Mouse (Mus musculus) limb, embryonic 13.5 days (tissue): ENCODE results near the gene Rplp0. TPM values are rescaled to one million over a fixed set of nuclear protein-coding genes. Genes with fewer than 3 reads are reported as not detected.

Source experiments
- ATAC-seq: fragments of 200-750 bp; cut with Nextera tagmentation; 2 replicates; pipeline ENCODE4 v1.8.0; 2017; ENCODE audit warnings: low read depth, moderate number of reproducible peaks, moderate TSS enrichment; ENCODE audit not compliant: low FRiP score
- H3K27ac ChIP-seq: fragments of 300-500 bp; sonication (generic); 2 replicates; pipeline ENCODE4 v1.5.1; 2015; ENCODE audit warnings: inconsistent platforms, mild to moderate bottlenecking, moderate library complexity
- H3K27me3 ChIP-seq: fragments of 300-500 bp; sonication (generic); 2 replicates; pipeline ENCODE4 v1.6.1; 2015; ENCODE audit warnings: mild to moderate bottlenecking, inconsistent platforms
- H3K36me3 ChIP-seq: fragments of 300-500 bp; sonication (generic); 2 replicates; pipeline ENCODE4 v1.6.1; 2015; ENCODE audit warnings: inconsistent platforms, mild to moderate bottlenecking, moderate library complexity
- H3K4me1 ChIP-seq: fragments of 300-500 bp; sonication (generic); 2 replicates; pipeline ENCODE4 v1.6.1; 2015; ENCODE audit warnings: inconsistent platforms
- H3K4me2 ChIP-seq: fragments of 300-500 bp; sonication (generic); replicated peaks from 2 replicates; pipeline ENCODE4 v1.6.1; 2015; ENCODE audit warnings: inconsistent platforms, mild to moderate bottlenecking, moderate library complexity
- H3K4me3 ChIP-seq: fragments of 300-500 bp; sonication (generic); 2 replicates; pipeline ENCODE4 v1.5.1; 2015; ENCODE audit warnings: moderate library complexity, mild to moderate bottlenecking, inconsistent platforms
- H3K9ac ChIP-seq: fragments of 300-500 bp; sonication (generic); 2 replicates; pipeline ENCODE4 v1.6.1; 2015; ENCODE audit warnings: mild to moderate bottlenecking, inconsistent platforms
- H3K9me3 ChIP-seq: fragments of 300-500 bp; sonication (generic); 2 replicates; pipeline ENCODE4 v1.6.1; 2016; ENCODE audit warnings: inconsistent platforms
- WGBS: fragments of 180-500 bp; shearing (Covaris S2); methylation state at CpG from one replicate; pipeline ENCODE4 v1.1.7; 2015; 5-methylcytosine and 5-hydroxymethylcytosine counted together
- polyA plus RNA-seq: library from polyadenylated mRNA; unstranded; fragments of >200 nt; fragmentation: Nextera tagmentation; extraction: Ambion mirVana; gene quantifications from 2 replicates; pipeline ENCODE4 v1.2.1, GENCODE M21; 2015

The Rplp0 gene
- polyA plus RNA-seq, 1 experiment from 2014 or later = 1,459 TPM

DNA sequence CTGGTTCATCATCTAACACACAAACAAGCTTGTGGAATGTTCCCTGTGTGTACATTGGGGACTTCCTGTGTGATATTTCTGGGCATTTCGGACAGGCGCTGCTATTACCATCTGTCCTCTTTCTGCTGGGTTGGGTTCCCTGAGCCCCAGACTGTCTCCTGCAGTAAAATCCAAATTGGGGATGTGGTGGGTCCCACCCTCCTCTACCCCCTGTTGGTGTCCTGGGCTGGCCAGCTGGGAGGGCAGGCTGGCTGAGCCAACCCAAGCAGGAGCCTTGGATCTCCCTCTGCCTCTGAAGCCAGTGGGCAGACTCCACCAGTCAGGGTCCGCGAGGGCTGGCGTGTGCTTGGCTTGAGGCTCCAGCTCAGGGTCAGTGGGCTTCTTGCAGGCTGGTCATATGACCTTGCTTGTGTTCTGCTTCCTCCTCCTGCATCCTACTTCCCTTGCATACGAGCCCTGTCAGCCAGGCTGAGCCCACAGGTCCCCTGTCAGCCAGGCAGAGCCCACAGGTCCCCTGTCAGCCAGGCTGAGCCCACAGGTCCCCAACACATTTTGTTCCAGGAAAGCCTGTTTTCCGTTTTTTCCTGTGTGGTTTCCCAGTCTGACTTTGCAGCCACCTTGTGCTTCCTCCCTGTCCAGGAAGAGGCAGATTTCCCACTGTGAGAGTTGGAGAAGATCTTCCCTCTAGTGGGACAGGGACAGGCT lies 29.4 kb upstream of the Rplp0 start:
- Histone ChIP-seq H3K27me3 (no peaks in the 10 kb centered on the region), H3K9me3 (no peaks in the 10 kb centered on the region), H3K4me3 (no peak overlapping the region), H3K4me2 (peak overlapping the region; percentile 20), H3K27ac (peak overlapping the region; percentile 89), H3K4me1 (peaks cover 84% of the 10 kb centered on the region), H3K9ac (0 out of 2 replicates have a peak overlapping the region, but pooled peaks have one; percentile 43), H3K36me3 (0 out of 2 replicates have a peak, but pooled peaks cover 4% of the 10 kb centered on the region)
- 51% methylated on average over 7 of the region's 7 CpGs for WGBS
- no peak for ATAC-seq

DNA sequence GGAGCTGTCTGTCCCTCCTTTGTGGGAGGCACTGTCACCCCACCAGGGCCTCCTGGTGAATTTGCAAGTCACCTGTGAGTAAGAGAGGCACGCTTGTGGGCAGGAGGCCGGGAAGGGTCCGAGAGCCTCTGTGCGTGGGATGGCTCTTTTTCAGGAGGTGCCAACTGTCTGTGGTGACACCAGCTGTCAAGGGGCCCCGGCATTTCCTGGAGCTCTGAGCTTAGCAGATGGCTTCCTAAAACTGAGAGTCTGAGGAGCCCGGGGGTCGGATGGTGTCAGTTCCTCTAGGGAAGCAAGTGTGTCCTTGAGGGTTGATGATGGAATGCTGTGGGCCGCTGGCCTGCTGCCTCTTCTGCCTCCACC lies 28.8 kb upstream of the Rplp0 start:
- 0 out of 2 replicates have a peak overlapping the region, but pooled peaks have one; percentile 43 for H3K9ac ChIP-seq

DNA sequence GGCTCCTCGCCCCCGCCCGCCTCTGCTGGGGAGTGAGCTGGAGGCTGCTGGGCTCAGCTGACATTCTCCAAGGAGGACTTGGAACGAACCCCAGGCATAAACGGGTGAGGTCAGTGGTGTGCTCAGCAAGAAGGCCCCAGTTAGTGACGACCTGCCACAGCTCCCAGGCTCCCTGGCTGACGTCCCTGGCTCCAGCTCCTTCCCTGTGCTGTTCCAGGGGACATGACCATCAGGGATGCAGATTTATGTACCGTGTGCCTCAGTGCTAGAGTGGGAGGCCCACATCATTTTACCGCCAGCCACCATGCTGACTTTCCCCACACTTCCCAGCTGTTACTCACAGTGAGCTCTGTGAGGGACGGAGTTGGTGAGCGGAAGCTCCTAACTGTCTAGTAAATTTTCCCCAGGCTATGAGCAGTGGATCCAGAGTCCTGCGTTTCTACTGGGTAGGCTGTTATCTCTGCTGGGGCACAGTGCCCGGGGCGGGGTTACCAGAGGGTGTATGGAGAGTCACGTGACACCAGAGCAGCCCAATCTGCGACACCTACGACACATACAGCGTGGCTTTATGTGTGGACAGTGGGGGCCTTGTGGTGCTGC lies 27.5 kb upstream of the Rplp0 start:
- H3K27ac ChIP-seq = peak overlapping the region; percentile 89

More for the DNA sequence above, 28.8 kb upstream of the Rplp0 start:
- WGBS = 56% methylated on average over 8 of the region's 8 CpGs
- peak overlapping the region; percentile 20 for H3K4me2 ChIP-seq
- no peaks in the 10 kb centered on the region for H3K27me3 ChIP-seq
- H3K9me3 ChIP-seq = no peaks in the 10 kb centered on the region
- no peak overlapping the region for H3K4me3 ChIP-seq
- peak overlapping the region; percentile 89 for H3K27ac ChIP-seq
- no peak for ATAC-seq
- peaks cover 84% of the 10 kb centered on the region for H3K4me1 ChIP-seq
- 0 out of 2 replicates have a peak, but pooled peaks cover 4% of the 10 kb centered on the region for H3K36me3 ChIP-seq

DNA sequence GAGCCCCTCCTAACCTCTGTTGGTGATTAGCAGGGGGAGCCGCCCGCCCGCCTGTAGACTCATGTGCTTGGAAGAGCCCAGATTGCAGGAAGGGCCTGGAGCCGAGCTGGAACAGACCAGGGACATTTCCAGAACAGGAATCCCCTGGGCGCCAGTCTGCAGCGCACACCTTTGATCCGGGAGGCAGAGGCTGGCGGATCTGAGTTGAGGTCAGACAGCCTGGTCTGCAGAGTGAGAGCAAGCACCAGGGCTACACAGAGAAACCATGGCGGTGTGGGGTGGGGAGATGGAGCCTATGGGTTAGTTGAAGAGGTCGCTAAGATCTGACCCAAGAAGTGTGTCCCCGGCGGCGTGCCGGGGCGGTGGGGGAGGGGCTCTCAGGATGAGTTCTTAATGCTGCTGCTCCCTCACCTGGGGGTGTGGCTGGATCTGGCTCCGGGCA lies 25.0 kb upstream of the Rplp0 start:
- Histone ChIP-seq H3K27ac (peak overlapping the region; percentile 44; the same call in 1 of the 2 replicates), H3K9me3 (no peaks in the 10 kb centered on the region), H3K4me2 (peak overlapping the region; percentile 48), H3K9ac (peak overlapping the region; percentile 54), H3K4me1 (peaks cover 88% of the 10 kb centered on the region), H3K4me3 (no peak overlapping the region), H3K27me3 (no peaks in the 10 kb centered on the region), H3K36me3 (no peaks in the 10 kb centered on the region)
- no peak for ATAC-seq
- WGBS = 7% methylated on average over 16 of the region's 16 CpGs

More for the DNA sequence above, 27.5 kb upstream of the Rplp0 start:
- Histone ChIP-seq H3K9me3 (no peaks in the 10 kb centered on the region), H3K36me3 (no peaks in the 10 kb centered on the region), H3K4me3 (no peak overlapping the region), H3K4me2 (peak overlapping the region; percentile 40), H3K4me1 (peaks cover 79% of the 10 kb centered on the region), H3K27me3 (no peaks in the 10 kb centered on the region), H3K9ac (peak overlapping the region; percentile 55)
- peak; percentile 67 for ATAC-seq
- 22% methylated on average over 18 of the region's 18 CpGs for WGBS

DNA sequence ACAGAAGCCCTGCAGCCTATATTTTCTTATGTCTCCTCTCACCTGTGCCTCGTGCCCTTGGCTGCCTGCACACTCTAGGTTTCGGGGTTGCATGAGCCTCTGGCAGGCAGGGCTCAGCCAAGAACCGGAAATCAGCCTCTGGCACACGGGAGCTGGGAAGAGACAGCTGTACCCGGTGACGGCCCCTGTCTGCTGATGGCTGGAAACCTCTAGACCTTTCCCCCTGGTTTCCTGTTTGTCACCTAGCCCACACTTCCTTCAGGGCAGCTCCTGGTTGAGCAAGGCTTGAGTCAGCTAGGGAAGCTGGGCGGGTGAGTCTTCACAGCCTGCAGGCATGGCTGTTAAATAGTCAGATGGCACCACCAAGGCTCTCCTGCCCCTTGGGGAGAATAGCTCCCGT lies 24.4 kb upstream of the Rplp0 start:
- Histone ChIP-seq H3K36me3 (no peaks in the 10 kb centered on the region), H3K9me3 (no peaks in the 10 kb centered on the region), H3K4me1 (peaks cover 83% of the 10 kb centered on the region), H3K4me3 (no peak overlapping the region), H3K9ac (peak overlapping the region; percentile 26), H3K4me2 (peak overlapping the region; percentile 48), H3K27ac (peak overlapping the region; percentile 44; the same call in 1 of the 2 replicates), H3K27me3 (no peaks in the 10 kb centered on the region)
- WGBS = 21% methylated on average over 8 of the region's 8 CpGs
- no peak for ATAC-seq

DNA sequence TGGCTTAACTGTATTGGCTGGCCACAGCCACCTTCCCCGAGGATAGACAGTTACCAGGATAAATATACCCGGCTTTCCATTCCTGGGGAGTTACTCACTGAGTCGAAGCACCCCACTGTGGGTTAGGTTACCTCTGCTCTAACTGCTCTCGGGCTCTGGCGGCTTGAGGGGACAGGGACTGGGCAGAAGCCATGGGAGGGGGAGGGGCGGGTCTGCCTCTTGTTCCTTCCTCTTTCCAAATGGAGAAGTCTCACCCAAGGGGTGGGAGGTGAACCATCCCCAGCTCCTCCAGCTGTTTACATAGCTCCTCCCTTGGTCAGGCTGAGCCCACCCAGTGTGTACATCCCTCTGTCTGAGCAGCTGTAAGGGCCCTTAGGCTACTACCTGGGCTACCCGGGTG lies 23.6 kb upstream of the Rplp0 start:
- H3K27ac ChIP-seq = 0 out of 2 replicates have a peak overlapping the region, but pooled peaks have one; percentile 44
- no peaks in the 10 kb centered on the region for H3K27me3 ChIP-seq
- no peak for ATAC-seq
- no peak overlapping the region for H3K4me3 ChIP-seq
- 29% methylated on average over 7 of the region's 7 CpGs for WGBS
- H3K4me1 ChIP-seq = peaks cover 76% of the 10 kb centered on the region
- H3K9me3 ChIP-seq = no peaks in the 10 kb centered on the region
- no peaks in the 10 kb centered on the region for H3K36me3 ChIP-seq
- H3K9ac ChIP-seq = no peak overlapping the region
- peak overlapping the region; percentile 48; the same call in 1 of the 2 replicates for H3K4me2 ChIP-seq

DNA sequence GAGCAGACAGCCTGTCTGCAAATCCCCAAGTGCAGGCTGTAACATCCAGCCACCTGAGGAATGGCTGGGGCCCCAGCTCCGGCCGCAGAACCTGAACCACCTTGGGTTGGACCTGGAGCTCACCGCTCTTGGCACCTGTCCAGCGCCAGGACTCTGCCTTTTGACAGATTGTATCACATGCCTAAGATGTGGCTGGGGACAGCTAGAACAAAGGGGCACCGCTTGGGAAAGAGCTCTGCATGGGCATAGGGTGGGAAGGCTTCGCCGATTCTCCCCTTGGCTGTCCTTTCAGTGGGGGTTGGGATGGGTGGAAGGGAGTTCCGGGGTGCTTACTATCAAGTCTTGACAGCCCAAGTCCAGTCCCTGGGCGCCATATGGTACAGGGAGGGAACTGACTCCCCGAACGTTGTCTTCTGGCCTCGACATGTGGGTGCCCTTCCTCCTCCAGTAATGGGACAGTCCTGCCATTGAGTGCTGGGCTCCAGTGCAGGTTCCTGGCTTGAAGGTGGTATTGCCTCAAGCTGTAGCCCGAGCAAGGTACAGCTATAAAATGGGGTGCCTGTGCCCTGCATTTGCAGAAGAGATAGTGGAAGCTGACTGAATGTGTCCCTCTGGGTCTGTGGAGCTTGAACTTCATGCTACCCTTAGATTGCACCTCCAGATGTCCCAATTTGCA lies 21.1 kb upstream of the Rplp0 start:
- Histone ChIP-seq H3K36me3 (no peaks in the 10 kb centered on the region), H3K27ac (peak overlapping the region; percentile 39; the same call in 1 of the 2 replicates), H3K9me3 (no peaks in the 10 kb centered on the region), H3K4me3 (no peak overlapping the region), H3K4me1 (peaks cover 63% of the 10 kb centered on the region), H3K27me3 (no peaks in the 10 kb centered on the region), H3K4me2 (peak overlapping the region; percentile 37), H3K9ac (peak overlapping the region; percentile 36)
- ATAC-seq = peak; percentile 6
- WGBS = 63% methylated on average over 13 of the region's 13 CpGs

DNA sequence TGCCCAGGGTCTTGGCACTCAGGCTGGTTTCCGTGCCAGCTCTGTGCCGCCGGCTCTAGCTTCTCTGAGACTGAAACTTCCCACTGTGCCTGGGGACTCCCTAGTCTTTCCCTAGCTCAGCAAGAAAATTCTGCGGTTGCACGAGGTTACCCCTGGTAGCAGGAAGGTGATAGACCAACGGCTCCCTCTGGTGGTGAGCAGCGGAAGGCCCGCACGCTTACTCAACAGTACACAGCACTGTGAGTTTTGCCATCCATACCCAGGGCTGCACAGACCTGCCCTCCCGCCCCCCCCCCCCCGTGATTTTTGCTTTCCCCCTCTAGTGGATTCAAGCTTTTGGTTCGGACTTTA lies 20.6 kb upstream of the Rplp0 start:
- H3K36me3 ChIP-seq = no peaks in the 10 kb centered on the region
- ATAC-seq = peak; percentile 83
- peak overlapping the region; percentile 39; the same call in 1 of the 2 replicates for H3K27ac ChIP-seq
- peak overlapping the region; percentile 36 for H3K9ac ChIP-seq
- no peak overlapping the region for H3K4me3 ChIP-seq
- H3K4me1 ChIP-seq = peaks cover 63% of the 10 kb centered on the region
- H3K9me3 ChIP-seq = no peaks in the 10 kb centered on the region
- H3K4me2 ChIP-seq = peak overlapping the region; percentile 37
- under 1% methylated on average over 12 of the region's 12 CpGs for whole genome bisulfite sequencing
- H3K27me3 ChIP-seq = no peaks in the 10 kb centered on the region

DNA sequence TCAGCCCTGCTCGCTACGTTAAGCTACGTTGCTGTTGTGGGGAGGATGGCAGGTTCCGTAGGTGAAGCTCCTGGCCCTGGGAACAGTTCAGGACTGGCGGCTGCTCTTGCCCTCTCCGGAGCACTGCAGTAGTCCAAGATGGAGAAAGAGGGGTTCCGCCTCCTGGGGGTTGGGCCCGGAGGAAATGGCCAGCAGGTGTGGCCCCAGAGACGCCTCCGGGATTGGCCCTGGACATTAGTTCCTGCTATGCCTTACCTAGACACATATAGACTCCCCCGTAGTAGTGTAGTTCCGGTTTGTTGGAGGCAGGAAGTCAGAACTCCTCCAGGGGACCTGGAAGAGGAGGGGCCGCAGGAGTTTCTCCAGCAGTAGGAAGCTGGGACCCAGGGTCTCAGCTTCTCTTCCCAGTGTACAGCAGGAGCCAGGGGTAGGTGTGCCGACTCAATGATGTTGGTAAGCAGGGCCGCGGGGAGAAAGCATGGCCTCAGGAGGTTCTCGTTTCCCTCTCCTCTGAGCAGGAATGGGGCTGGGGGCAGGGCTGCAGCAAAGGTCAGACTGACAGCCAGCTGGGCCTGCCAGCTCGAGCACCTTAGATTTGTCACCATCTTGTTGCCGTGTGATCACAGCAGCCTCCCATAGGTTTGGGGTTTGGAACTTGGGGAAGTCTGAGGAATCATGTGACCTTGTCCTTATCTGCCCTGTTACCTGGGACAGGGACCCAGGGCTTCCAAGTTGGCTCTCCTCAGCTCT lies 16.5 kb upstream of the Rplp0 start:
- Histone ChIP-seq H3K27ac (peak overlapping the region; percentile 75; the same call in 1 of the 2 replicates), H3K4me1 (peaks cover 53% of the 10 kb centered on the region), H3K9ac (peak overlapping the region; percentile 35), H3K9me3 (no peaks in the 10 kb centered on the region), H3K4me3 (no peak overlapping the region), H3K36me3 (peaks cover 36% of the 10 kb centered on the region), H3K4me2 (peak overlapping the region; percentile 36), H3K27me3 (no peaks in the 10 kb centered on the region)
- WGBS = 52% methylated on average over 19 of the region's 19 CpGs
- no peak for ATAC-seq

DNA sequence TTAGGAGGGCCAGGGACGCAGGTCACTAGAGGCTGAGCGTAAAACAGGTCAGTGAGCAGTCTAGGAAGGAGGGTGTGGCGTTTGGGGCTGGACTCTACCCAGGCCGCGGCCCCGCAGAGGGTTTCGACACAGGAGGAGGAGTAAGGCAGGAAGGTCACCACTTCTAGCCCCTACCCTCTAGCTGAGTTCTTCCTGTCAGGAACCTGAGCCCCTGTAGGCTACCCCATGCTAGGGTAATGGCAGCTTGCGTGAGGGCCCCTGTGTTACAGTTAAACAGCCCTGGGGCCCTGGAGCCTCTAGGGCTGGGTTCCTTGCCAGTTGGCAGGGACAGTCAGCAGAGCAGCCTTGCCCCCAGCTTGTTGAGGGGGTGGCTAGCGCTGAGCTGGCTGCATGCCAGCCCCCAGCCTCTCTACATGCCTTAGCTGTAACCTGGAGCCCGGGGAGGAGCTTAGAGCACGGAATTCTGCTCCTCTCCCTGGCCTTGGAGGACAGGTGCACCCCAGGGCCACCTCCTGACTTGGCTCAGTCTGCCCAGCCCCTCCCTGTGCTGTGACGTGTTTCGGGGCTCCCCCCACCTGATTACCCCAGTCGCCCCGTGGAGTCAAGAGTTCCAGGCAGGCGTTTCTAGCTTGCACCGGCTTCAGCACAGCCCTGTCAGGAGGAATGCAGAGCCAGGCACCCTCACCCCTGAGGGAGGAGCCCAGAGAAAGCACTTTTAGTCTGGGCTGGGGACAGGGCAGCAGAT lies 15.6 kb upstream of the Rplp0 start:
- Histone ChIP-seq H3K27ac (peak overlapping the region; percentile 75; the same call in 1 of the 2 replicates), H3K4me1 (peaks cover 45% of the 10 kb centered on the region), H3K27me3 (no peaks in the 10 kb centered on the region), H3K4me2 (peak overlapping the region; percentile 38), H3K9ac (peak overlapping the region; percentile 35), H3K4me3 (no peak overlapping the region), H3K9me3 (no peaks in the 10 kb centered on the region), H3K36me3 (peaks cover 45% of the 10 kb centered on the region)
- ATAC-seq = peak; percentile 71
- 52% methylated on average over 17 of the region's 17 CpGs for WGBS

DNA sequence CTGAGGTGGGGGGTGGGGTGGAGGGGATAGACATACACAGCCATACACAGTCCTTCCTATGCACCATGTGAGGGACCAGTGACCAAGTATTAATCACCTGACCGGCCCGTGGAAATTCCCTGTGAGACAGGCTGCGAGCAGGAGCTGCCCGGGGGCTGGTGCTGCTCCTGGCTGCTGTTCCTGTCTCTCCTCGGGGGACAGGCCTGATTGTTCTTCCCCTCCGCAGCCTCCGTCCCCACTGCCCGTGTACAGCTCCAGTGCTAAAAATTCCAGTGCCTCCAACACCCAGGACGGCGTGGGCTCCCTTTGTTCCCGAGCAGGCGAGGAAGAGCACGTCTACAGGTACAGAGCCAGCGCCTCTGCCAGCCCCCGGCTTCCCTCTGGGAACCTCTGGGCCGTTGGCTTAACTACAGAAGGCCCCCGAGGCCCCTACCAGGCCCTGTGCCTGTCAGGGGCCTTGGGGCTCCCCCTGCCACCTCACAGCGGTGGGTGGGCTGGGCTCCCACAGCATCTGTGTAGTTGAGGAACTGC lies 14.5 kb upstream of the Rplp0 start:
- Histone ChIP-seq H3K36me3 (peaks cover 55% of the 10 kb centered on the region), H3K4me1 (peaks cover 38% of the 10 kb centered on the region), H3K4me3 (no peak overlapping the region), H3K4me2 (no peak overlapping the region), H3K9ac (peak overlapping the region; percentile 58), H3K9me3 (no peaks in the 10 kb centered on the region), H3K27ac (peak overlapping the region; percentile 48; the same call in 1 of the 2 replicates), H3K27me3 (no peaks in the 10 kb centered on the region)
- ATAC-seq = no peak
- 51% methylated on average over 18 of the region's 18 CpGs for WGBS
